Mouse (Mus musculus) ES-E14 (cell line): ENCODE measurements around the gene Fyco1. TPM values are rescaled to one million over a fixed set of nuclear protein-coding genes. Genes with fewer than 3 reads are reported as not detected.

ENCODE experiments used
- DNase-seq: peaks from one replicate; pipeline ENCODE4 v3.0.0-alpha.2; 2013; ENCODE audit warnings: low read depth, low spot score
- H3K27ac ChIP-seq: 2 replicates; pipeline ENCODE4 v1.5.1; 2012; ENCODE audit warnings: low read depth, mild to moderate bottlenecking, low read length, moderate library complexity, mixed read lengths; ENCODE audit not compliant: poor library complexity, insufficient read depth, severe bottlenecking
- H3K36me3 ChIP-seq: 2 replicates; pipeline ENCODE4 v1.6.1; 2012; ENCODE audit warnings: mild to moderate bottlenecking, low read length, moderate library complexity, mixed read lengths; ENCODE audit not compliant: control insufficient read depth, poor library complexity, insufficient read depth, severe bottlenecking
- H3K4me1 ChIP-seq, 2 experiments: fragments of 150-350 bp in 1 of 2; sonication (generic) in 1 of 2; 2 replicates each; pipeline ENCODE4 v1.6.1; 2012; ENCODE audit warnings: low read length in 2 of 2, mild to moderate bottlenecking in 1 of 2, mixed read lengths in 1 of 2; ENCODE audit not compliant: control insufficient read depth in 2 of 2, insufficient read depth in 2 of 2, poor library complexity in 1 of 2
- H3K4me3 ChIP-seq, 2 experiments: fragments of 150-350 bp in 1 of 2; sonication (generic) in 1 of 2; 2 replicates each; pipeline ENCODE4 v1.5.1; 2012; ENCODE audit warnings: low read length in 2 of 2, low read depth in 1 of 2, mild to moderate bottlenecking in 1 of 2, mixed read lengths in 1 of 2; ENCODE audit not compliant: insufficient read depth in 1 of 2, poor library complexity in 1 of 2, severe bottlenecking in 1 of 2
- H3K9ac ChIP-seq: 2 replicates; pipeline ENCODE4 v1.6.1; 2012; ENCODE audit warnings: low read depth, mild to moderate bottlenecking, low read length, mixed read lengths; ENCODE audit not compliant: poor library complexity, insufficient read depth, severe bottlenecking
- H3K9me3 ChIP-seq: fragments of 150-350 bp; sonication (generic); 2 replicates; pipeline ENCODE4 v1.6.1; 2012; ENCODE audit warnings: low read depth, mild to moderate bottlenecking, low read length; ENCODE audit not compliant: control insufficient read depth, insufficient read depth
- CHD2 ChIP-seq: IDR thresholded peaks from 2 replicates; pipeline ENCODE4 v1.6.1; 2014; ENCODE audit warnings: mild to moderate bottlenecking, low read depth, low read length, inconsistent platforms
- HCFC1 ChIP-seq: IDR thresholded peaks from 2 replicates; pipeline ENCODE4 v1.6.1; 2012; ENCODE audit warnings: low read length, inconsistent platforms, borderline replicate concordance; ENCODE audit not compliant: insufficient read depth
- MAFK ChIP-seq: IDR thresholded peaks from 2 replicates; pipeline ENCODE4 v1.6.1; 2014; ENCODE audit warnings: mild to moderate bottlenecking, low read depth, low read length, inconsistent platforms; ENCODE audit not compliant: insufficient read depth
- ZC3H11A ChIP-seq: IDR thresholded peaks from 2 replicates; pipeline ENCODE4 v1.6.1; 2012; ENCODE audit warnings: low read depth, mild to moderate bottlenecking, inconsistent platforms, low read length, borderline replicate concordance
- ZNF384 ChIP-seq: IDR thresholded peaks from 2 replicates; pipeline ENCODE4 v1.6.1; 2012; ENCODE audit warnings: low read depth, low read length, inconsistent platforms
- in situ Hi-C, 2 experiments: fragments of 600-800 bp; cut with MboI; formaldehyde crosslinking; loops; one replicate each; pipeline ENCODE4 v1.15.1; 2025; ENCODE audit warnings: low sequenced_read_pairs in 2 of 2, inconsistent platforms in 1 of 2; ENCODE audit not compliant: unreplicated experiment in 2 of 2
- total RNA-seq: library from RNA; depleted of rRNA; stranded (reverse); fragments of 300-350 nt; gene quantifications from 2 replicates; pipeline ENCODE4 v1.2.3, GENCODE M21; 2012

Gene Fyco1
- total RNA-seq, 1 experiment: 7.9 TPM

DNA sequence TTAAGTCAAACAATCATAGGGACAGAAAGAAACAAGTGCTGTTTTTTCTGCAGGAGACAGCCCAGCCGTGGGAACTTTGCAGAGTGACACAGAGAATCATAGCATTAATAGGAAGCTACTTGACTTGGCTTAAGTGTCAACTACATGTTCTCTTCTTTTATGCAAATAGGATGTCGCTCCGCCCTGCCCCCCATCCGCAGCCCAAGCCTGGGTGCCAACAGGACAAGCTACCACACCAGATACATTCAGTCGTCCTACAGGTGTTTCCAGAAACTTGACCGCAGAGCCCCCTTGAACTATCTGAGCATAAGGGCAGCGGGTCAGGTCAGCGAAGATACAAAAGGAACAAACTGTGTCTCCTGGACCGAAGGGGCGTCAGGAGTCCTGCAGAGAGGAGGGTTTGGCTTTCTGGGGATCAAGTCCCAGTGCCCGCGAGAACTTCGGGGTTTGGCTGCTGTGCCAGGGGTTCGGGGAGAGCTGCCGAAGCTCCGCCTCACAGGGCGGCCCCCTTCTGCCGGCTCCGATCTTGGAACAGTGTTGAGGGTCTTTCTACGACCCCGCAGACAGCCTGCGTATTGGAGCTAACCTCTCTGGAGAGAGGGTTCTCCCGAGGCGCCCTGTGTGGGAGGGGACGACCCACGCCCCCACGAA, 512 bp downstream of the Fyco1 start:
- H3K4me3 ChIP-seq: peak overlapping the region; percentile 71 to 87
- peak overlapping the region; percentile 74 for H3K27ac ChIP-seq
- in situ Hi-C loops: no loop called here
- DNase-seq: peak; percentile 24
- peak overlapping the region; percentile 69 for H3K9ac ChIP-seq
- no peaks in the 10 kb centered on the region for H3K36me3 ChIP-seq
- no peaks in the 10 kb centered on the region for H3K4me1 ChIP-seq
- TF ChIP-seq CHD2 (peak; percentile 43; the same call in 1 of the 2 replicates), HCFC1 (no peak)
- H3K9me3 ChIP-seq: no peaks in the 10 kb centered on the region

DNA sequence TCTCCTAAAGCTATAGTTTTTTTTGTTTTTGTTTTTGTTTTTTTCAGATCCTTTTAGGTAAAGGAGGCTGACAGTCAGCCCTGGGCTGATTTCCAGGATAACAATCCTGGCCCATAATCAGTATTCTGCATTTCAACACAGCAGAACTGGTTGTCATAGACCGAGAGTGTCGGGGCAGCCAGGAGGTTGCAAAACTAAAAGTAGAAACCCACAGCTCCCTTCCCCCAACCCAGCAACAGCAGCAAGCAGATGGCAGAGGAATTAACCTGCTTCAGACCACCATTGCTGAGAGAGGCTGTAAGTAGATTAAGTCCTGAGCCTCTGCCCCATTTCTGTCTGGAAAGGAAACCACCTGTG, 1.0 kb downstream of the Fyco1 start:
- H3K9me3 ChIP-seq: no peaks in the 10 kb centered on the region
- H3K4me1 ChIP-seq: no peaks in the 10 kb centered on the region
- H3K36me3 ChIP-seq: no peaks in the 10 kb centered on the region
- H3K9ac ChIP-seq: no peak overlapping the region
- TF ChIP-seq CHD2: no peak
- TF ChIP-seq ZC3H11A: no peak
- no peak for TF ChIP-seq ZNF384
- TF ChIP-seq MAFK: no peak
- no peak for TF ChIP-seq HCFC1
- H3K4me3 ChIP-seq: peak overlapping the region; percentile 71 to 87
- H3K27ac ChIP-seq: no peak overlapping the region
- no peak for DNase-seq
- in situ Hi-C loops: no loop called here

DNA sequence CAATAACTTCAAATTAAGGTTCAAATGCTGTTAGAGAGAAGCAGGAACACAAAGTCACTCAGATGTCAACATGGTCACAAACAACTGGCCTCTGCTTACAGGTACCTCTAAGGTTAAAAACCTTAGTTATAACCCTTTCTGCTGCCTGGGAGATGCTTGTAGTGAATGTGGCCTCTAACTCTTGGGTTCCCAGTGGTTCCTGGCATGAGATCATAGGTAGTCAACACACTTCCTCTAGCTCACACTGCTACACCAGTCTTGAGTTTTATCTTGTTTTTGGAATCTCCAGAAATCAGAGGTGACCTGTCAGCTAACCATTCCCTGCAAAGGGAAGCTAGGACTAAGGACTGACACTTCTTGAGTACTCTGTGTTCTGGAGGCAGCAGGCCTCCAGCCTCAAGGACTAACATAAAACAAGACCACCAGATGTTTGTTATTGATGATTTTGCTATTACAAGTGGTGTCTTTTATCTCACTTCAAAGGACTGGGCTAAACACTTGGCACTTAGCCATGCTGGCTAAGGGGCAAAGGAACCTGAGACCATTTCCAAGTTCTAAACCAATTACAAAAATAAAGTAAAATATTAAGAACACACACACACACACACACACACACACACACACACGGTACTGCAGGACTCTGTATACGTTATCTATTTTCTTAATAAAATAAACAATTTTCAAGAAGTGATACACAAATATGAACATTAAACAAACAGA, 1.6 kb downstream of the Fyco1 start:
- Histone ChIP-seq H3K36me3 (no peaks in the 10 kb centered on the region), H3K4me3 (no peak overlapping the region), H3K9ac (no peak overlapping the region), H3K27ac (no peak overlapping the region), H3K9me3 (no peaks in the 10 kb centered on the region), H3K4me1 (no peaks in the 10 kb centered on the region)
- DNase-seq: no peak
- in situ Hi-C loops: no loop called here
- TF ChIP-seq HCFC1 (no peak), CHD2 (no peak), ZNF384 (no peak)

DNA sequence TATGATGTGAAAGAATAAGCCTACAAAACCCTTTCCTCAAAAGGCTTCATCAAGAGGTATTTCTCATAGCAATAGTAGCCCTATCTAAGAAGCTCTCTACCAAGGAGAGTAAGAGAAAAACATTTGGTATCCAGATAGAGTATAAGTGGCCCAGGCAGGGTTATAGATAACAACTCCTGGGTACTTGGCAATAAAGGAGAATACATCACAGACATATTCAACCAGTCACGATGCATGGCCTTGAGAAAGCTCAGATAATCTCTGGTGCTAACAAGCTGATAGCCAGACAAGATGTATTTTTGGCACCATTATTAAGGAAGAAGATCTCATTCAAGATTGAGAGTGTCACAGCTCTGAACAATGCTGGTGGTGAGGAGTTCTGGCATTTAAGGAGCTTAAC, 5.2 kb downstream of the Fyco1 start:
- Histone ChIP-seq H3K36me3 (no peaks in the 10 kb centered on the region; the same call in 1 of the 2 replicates), H3K9ac (no peak overlapping the region), H3K4me3 (no peak overlapping the region), H3K4me1 (no peaks in the 10 kb centered on the region), H3K9me3 (no peaks in the 10 kb centered on the region), H3K27ac (no peak overlapping the region)
- no peak for TF ChIP-seq HCFC1
- TF ChIP-seq ZNF384: no peak
- no peak for TF ChIP-seq MAFK
- no peak for TF ChIP-seq CHD2
- no peak for TF ChIP-seq ZC3H11A
- in situ Hi-C loops: no loop called here
- DNase-seq: no peak

DNA sequence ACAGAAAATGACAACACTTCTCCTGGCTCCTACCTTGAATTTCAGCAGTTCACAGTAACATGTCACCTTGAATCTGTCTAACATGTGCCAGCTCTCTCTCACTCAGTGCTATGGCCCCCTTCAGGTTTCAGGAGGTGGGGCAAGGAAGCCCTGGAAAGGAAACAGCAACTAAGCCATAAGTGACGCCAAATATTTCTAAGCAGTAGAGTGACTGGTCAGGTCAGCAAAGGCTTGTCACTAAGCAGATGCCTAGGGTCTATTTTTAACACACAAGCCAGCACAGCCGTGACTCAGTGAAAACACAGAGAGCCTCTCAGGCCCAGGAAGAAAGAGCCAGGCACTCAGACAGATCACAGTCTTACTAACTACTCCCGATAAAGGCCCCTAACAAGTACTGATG, 6.6 kb downstream of the Fyco1 start:
- Histone ChIP-seq H3K9ac (no peak overlapping the region), H3K27ac (no peak overlapping the region), H3K4me1 (no peaks in the 10 kb centered on the region), H3K36me3 (no peaks in the 10 kb centered on the region; the same call in 1 of the 2 replicates), H3K4me3 (no peak overlapping the region), H3K9me3 (no peaks in the 10 kb centered on the region)
- no peak for TF ChIP-seq ZC3H11A
- no peak for TF ChIP-seq ZNF384
- no peak for TF ChIP-seq CHD2
- no peak for TF ChIP-seq MAFK
- TF ChIP-seq HCFC1: no peak
- no peak for DNase-seq
- in situ Hi-C loops: no loop called here
